Mouse (Mus musculus) hindbrain, embryonic 13.5 days (tissue): ENCODE data around the gene St6galnac4. TPM values are rescaled to one million over a fixed set of nuclear protein-coding genes. Genes with fewer than 3 reads are reported as not detected.

ENCODE experiments used
- ATAC-seq: fragments of 200-750 bp; cut with Nextera tagmentation; 2 replicates; pipeline ENCODE4 v1.8.0; 2017; ENCODE audit warnings: moderate TSS enrichment; ENCODE audit not compliant: low FRiP score
- H3K27ac ChIP-seq: fragments of 300-500 bp; sonication (generic); 2 replicates; pipeline ENCODE4 v1.5.1; 2015; ENCODE audit warnings: inconsistent platforms, mild to moderate bottlenecking, moderate library complexity
- H3K27me3 ChIP-seq: fragments of 300-500 bp; sonication (generic); 2 replicates; pipeline ENCODE4 v1.6.1; 2015; ENCODE audit warnings: mild to moderate bottlenecking, inconsistent platforms
- H3K36me3 ChIP-seq: fragments of 300-500 bp; sonication (generic); 2 replicates; pipeline ENCODE4 v1.6.1; 2015; ENCODE audit warnings: mild to moderate bottlenecking, inconsistent platforms
- H3K4me1 ChIP-seq: fragments of 300-500 bp; sonication (generic); replicated peaks from 2 replicates; pipeline ENCODE4 v1.6.1; 2015; ENCODE audit warnings: inconsistent platforms
- H3K4me2 ChIP-seq: fragments of 300-500 bp; sonication (generic); 2 replicates; pipeline ENCODE4 v1.6.1; 2015; ENCODE audit warnings: inconsistent platforms, mild to moderate bottlenecking, moderate library complexity
- H3K4me3 ChIP-seq: fragments of 300-500 bp; sonication (generic); 2 replicates; pipeline ENCODE4 v1.5.1; 2015; ENCODE audit warnings: mild to moderate bottlenecking, inconsistent platforms
- H3K9ac ChIP-seq: fragments of 300-500 bp; sonication (generic); 2 replicates; pipeline ENCODE4 v1.6.1; 2015; ENCODE audit warnings: mild to moderate bottlenecking, inconsistent platforms
- H3K9me3 ChIP-seq: fragments of 300-500 bp; sonication (generic); 2 replicates; pipeline ENCODE4 v1.6.1; 2016; ENCODE audit warnings: inconsistent platforms
- WGBS: fragments of 180-500 bp; shearing (Covaris S2); methylation state at CpG from one replicate; pipeline ENCODE4 v1.1.7; 2015; 5-methylcytosine and 5-hydroxymethylcytosine counted together
- polyA plus RNA-seq: library from polyadenylated mRNA; unstranded; fragments of >200 nt; fragmentation: Nextera tagmentation; extraction: Ambion mirVana; gene quantifications from 2 replicates; pipeline ENCODE4 v1.2.1, GENCODE M21; 2015

The St6galnac4 gene
- polyA plus RNA-seq, 1 experiment from 2014 or later, result 22.8 TPM

DNA sequence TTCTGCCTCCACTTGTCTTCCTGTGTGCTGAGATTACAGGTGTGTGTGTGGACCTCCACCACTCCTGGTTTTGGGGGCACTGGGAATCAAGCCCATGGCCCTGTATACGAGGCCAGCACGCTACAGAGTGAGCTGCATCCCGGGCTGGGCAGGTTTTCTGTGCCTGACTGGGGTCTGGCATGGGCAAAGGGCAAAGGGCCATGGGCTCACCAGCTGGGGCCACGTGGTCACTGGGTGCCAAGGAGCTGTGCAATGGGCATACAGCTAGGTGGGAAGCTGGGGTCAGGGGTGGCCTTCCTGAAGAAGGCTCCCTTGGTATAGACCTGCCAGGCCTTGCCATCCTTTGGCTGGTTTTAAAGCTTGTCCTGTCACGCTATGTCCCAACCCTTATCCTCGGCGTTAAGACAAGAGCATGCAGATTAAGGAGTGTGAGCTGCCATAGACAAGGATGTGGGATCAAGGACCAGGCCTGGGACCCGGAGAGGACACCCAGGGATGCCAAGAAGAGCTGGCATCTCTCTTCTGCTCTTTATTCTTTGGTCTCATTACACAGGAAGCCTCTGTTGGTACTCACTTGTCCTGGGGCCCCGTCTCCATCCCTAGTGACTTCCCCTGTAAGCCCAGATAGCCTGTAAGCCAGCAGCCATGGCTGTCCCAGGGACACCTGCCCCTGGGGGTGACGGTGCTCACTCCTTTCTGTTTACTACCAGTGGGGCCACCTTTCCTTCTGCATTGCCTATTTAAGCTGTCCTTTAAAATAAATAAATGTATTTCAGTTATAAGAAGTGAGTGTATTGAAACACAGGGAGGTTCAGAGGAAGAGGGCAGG is 47.6 kb downstream of the St6galnac4 start:
- Histone ChIP-seq H3K4me3 (no peak overlapping the region), H3K9me3 (no peaks in the 10 kb centered on the region), H3K36me3 (peaks cover 18% of the 10 kb centered on the region), H3K27me3 (no peaks in the 10 kb centered on the region), H3K27ac (peak overlapping the region; percentile 35; the same call in 1 of the 2 replicates), H3K4me1 (peaks cover 33% of the 10 kb centered on the region), H3K9ac (peak overlapping the region; percentile 14; the same call in 1 of the 2 replicates), H3K4me2 (no peak overlapping the region)
- no peak for ATAC-seq
- 86% methylated on average over 10 of the region's 10 CpGs for WGBS

DNA sequence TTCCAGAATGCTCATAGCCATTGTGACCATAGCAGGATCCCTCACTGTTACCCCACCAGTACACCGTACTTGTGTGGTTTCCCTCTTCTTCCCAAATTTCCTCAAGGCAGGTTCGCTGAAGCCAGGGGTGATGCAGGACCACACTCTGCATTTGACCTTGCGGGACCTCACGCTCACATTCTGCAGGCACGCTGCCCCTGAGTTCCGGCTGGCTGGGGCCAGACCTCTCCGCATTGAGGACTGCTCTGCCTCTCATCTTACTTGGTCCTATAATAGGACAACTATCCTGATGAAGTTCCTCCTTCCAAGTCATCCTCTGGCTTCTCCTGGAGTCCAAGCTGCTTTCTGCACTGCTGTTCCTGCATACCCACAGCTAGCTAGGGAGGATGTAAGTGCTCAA is 49.7 kb downstream of the St6galnac4 start:
- no peak overlapping the region; the same call in 1 of the 2 replicates for H3K27ac ChIP-seq
- no peaks in the 10 kb centered on the region for H3K9me3 ChIP-seq
- H3K4me2 ChIP-seq, result no peak overlapping the region
- 82% methylated on average over 7 of the region's 7 CpGs for WGBS
- no peak overlapping the region for H3K4me3 ChIP-seq
- H3K36me3 ChIP-seq, result peaks cover 18% of the 10 kb centered on the region
- H3K9ac ChIP-seq, result no peak overlapping the region
- H3K27me3 ChIP-seq, result no peaks in the 10 kb centered on the region
- ATAC-seq, result no peak
- H3K4me1 ChIP-seq, result peaks cover 23% of the 10 kb centered on the region

DNA sequence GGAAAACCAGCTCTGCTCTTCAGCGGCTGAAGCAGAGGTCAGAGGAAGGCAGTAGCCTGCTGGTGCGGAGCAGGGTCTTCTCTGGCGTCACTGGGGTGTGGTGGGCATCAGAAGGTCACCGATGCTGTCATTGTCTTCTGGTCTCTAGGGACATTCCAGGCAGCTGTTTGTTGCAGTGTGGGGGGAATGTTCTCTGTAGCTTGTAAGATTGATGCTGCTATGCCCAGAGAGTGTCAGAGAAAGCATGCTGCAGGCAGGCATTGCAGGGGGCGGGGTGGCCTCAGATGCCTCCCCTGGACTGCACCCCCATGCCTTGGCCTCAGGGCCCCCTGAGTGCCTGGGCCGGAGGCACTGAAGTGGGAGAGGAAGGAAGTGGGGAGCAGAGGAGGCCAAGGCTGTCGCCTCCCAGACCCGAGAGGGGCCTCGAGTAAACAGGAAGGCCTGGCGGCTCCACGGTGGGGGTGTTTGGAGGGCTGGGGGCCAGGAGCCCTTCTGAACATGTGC is 50.9 kb downstream of the St6galnac4 start:
- WGBS, result 22% methylated on average over 11 of the region's 11 CpGs
- Histone ChIP-seq H3K36me3 (peaks cover 18% of the 10 kb centered on the region), H3K27me3 (no peaks in the 10 kb centered on the region), H3K4me2 (no peak overlapping the region), H3K4me3 (no peak overlapping the region), H3K4me1 (peaks cover 16% of the 10 kb centered on the region), H3K27ac (no peak overlapping the region), H3K9ac (no peak overlapping the region; the same call in 1 of the 2 replicates), H3K9me3 (no peaks in the 10 kb centered on the region)
- ATAC-seq, result no peak

DNA sequence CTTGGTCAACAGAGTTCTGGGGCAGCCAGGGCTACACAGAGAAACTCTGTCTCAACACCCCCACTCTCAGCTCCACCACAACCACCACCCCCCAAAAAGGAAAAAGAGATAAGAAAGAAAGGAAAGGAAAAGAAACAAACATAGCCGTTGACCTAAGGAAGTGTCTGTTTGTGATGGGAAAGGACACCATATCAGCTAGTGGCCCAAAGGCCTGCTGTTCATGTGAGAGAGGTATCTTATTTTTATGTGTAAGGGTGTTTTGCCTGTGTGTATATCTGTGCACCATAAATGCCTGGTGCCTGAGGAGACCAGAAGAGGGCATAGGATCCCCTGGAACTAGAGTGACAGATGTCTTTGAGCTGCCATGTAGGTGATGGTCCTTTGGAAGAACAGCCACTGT is 52.7 kb downstream of the St6galnac4 start:
- H3K36me3 ChIP-seq, result 0 out of 2 replicates have a peak, but pooled peaks cover 3% of the 10 kb centered on the region
- no peak overlapping the region for H3K9ac ChIP-seq
- H3K4me2 ChIP-seq, result no peak overlapping the region
- H3K27me3 ChIP-seq, result no peaks in the 10 kb centered on the region
- H3K4me3 ChIP-seq, result no peak overlapping the region
- ATAC-seq, result no peak
- H3K4me1 ChIP-seq, result peaks cover 11% of the 10 kb centered on the region
- H3K27ac ChIP-seq, result no peak overlapping the region
- H3K9me3 ChIP-seq, result no peaks in the 10 kb centered on the region
- WGBS, result 87% methylated on average over 1 of the region's 1 CpGs

DNA sequence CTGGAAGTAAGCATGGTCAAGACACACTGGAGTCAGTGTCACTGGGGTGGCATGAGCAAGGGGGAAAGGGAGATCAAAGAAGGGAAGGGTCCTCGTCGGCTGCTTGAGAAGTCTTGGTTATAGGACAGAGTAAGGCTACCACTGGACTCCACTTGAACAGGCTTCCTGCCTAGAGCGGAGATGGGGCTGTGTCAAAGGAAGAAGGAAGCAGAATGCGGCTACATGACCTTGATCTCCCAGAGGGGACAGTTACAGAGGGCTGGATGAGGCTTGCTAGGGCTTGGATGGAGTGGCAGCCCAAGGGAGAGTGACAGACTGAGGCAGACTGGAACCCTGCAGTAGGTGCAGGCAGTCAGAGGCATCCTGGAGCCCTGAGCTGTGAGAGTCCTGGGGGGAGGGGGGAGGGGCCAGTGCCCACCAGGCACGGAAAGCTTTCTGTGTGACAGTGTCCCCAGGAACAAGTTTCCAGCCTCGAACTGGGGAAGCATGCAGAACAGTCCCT is 53.7 kb downstream of the St6galnac4 start:
- no peaks in the 10 kb centered on the region for H3K27me3 ChIP-seq
- H3K4me1 ChIP-seq, result peaks cover 8% of the 10 kb centered on the region
- no peak overlapping the region for H3K27ac ChIP-seq
- no peak overlapping the region for H3K4me2 ChIP-seq
- H3K9ac ChIP-seq, result peak overlapping the region; percentile 29; the same call in 1 of the 2 replicates
- H3K36me3 ChIP-seq, result no peaks in the 10 kb centered on the region
- no peak overlapping the region for H3K4me3 ChIP-seq
- no peak for ATAC-seq
- no peaks in the 10 kb centered on the region for H3K9me3 ChIP-seq
- WGBS, result 66% methylated on average over 6 of the region's 6 CpGs

DNA sequence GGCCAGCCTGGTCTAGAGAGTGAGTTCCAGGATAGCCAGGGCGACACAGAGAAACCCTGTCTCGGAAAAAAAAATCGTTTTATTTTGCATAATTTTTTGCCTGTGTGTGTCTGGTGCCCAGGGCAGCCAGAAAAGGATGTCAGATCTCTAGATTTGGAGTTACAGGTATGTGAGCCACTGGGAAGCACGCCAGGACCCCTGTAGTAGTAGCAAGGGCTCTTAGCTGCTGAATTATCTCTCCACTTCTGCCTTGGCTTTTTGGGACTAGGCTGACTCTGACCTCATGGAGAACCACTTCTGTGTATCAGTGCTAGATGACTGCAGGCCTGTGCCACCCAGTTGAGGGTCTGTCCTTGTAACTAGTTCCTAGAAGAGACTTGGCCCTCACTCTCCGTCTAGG is 54.9 kb downstream of the St6galnac4 start:
- no peak for ATAC-seq
- Histone ChIP-seq H3K4me3 (no peak overlapping the region), H3K9me3 (no peaks in the 10 kb centered on the region), H3K36me3 (no peaks in the 10 kb centered on the region), H3K4me1 (peaks cover 19% of the 10 kb centered on the region), H3K9ac (no peak overlapping the region), H3K4me2 (no peak overlapping the region), H3K27ac (no peak overlapping the region), H3K27me3 (no peaks in the 10 kb centered on the region)
- WGBS, result 87% methylated on average over 5 of the region's 5 CpGs

DNA sequence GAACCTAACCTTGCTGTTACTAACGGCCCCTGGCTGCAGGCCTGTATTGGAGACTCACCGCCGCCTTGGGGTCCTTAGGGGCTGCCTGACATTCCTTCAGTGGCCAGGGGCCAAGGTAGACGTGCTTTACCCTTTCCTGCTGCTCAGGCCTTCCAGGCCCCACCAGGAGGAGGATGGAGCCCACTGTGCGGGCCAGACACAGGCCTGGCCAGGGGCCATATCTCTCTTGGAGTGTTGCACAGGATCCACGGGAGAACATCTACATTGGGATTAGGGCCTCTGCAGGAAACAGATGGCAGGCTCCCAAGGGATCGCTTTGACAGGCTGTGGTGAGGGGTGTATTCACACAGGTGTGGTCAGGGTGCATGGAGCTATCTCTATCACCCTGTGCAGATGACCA is 55.9 kb downstream of the St6galnac4 start:
- no peak for ATAC-seq
- no peak overlapping the region for H3K4me3 ChIP-seq
- no peak overlapping the region for H3K4me2 ChIP-seq
- no peak overlapping the region for H3K9ac ChIP-seq
- no peak overlapping the region for H3K27ac ChIP-seq
- H3K36me3 ChIP-seq, result no peaks in the 10 kb centered on the region
- no peaks in the 10 kb centered on the region for H3K27me3 ChIP-seq
- H3K4me1 ChIP-seq, result peaks cover 16% of the 10 kb centered on the region
- 71% methylated on average over 7 of the region's 7 CpGs for WGBS
- H3K9me3 ChIP-seq, result no peaks in the 10 kb centered on the region

DNA sequence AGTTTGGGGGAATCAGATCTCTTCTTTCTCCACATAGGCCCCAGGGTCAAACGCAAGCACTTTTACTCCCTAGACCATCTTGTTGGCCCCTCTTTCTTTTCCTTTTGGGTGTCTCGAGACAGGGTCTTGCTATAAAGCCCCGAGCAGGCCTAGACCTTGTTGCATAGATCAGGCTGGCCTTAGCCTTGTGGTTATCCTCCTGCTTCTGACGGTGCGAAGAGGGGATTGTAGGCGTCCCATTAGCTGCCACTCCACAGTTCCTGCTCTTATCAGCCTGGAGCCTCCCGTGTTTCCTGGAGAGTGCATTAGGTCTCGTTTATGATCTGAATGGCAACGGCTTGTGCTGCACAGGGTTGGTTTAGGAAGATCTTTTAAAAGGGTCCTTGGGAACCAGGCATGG is 57.2 kb downstream of the St6galnac4 start:
- Histone ChIP-seq H3K9me3 (no peaks in the 10 kb centered on the region), H3K27me3 (no peaks in the 10 kb centered on the region), H3K4me2 (no peak overlapping the region), H3K27ac (no peak overlapping the region), H3K4me1 (peaks cover 13% of the 10 kb centered on the region), H3K36me3 (no peaks in the 10 kb centered on the region), H3K4me3 (no peak overlapping the region), H3K9ac (no peak overlapping the region)
- 87% methylated on average over 9 of the region's 9 CpGs for WGBS
- ATAC-seq, result no peak

DNA sequence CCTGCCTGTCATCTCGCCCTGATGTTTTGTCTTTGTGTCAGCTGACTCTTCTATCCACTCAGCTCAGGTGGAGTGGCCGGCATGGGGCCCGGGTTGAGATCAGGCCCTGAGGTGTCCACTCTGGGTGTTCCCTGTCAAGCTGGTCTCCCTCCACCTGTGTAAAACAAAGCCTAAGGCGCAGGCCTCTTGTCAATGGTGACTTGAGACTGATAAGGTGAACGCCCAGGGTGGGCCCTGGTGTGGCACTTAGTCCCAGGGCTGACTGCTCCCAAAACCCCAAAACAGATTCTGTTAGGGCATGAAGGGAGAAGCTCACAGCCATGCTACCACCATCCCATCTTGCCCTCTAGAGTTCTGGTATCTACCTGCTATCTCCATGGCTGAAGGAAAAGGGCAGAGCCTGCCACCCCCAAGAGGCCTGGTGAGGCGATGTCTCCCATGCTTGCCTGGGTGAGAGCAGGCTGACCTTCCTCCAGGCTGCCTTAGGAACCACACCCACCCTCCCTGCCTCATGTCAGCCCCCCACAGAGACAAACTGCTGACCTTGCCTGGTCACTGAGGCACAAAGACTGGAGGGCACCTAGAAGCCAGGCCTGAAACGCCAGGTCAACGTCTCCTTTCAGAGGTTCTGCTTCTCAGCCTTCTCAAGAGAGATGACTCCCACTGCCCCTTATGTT is 58.0 kb downstream of the St6galnac4 start:
- ATAC-seq, result no peak
- H3K27ac ChIP-seq, result no peak overlapping the region
- H3K36me3 ChIP-seq, result no peaks in the 10 kb centered on the region
- H3K9me3 ChIP-seq, result no peaks in the 10 kb centered on the region
- no peak overlapping the region for H3K4me2 ChIP-seq
- no peak overlapping the region for H3K9ac ChIP-seq
- H3K4me1 ChIP-seq, result peaks cover 13% of the 10 kb centered on the region
- 85% methylated on average over 8 of the region's 8 CpGs for WGBS
- no peak overlapping the region for H3K4me3 ChIP-seq
- H3K27me3 ChIP-seq, result no peaks in the 10 kb centered on the region

DNA sequence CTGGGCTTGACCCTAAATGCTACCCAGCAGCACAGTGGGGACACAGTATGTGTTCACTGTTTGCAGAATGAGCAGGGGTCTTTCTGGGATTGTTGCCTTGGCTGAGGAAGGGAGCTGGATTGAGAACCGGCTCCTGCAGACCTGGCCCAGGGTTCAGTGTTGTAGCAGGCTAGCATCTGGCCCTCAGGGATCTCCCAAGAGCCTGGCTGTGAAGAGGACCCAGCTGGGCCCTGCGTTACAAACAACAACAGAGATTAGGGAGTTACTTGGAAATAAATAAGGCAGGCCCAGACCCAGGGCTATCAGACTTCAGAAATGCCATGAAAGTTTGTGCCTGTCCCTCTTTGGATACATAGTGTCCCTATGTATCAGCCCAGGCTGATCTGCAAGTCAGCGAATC is 58.8 kb downstream of the St6galnac4 start:
- Histone ChIP-seq H3K9ac (no peak overlapping the region), H3K9me3 (no peaks in the 10 kb centered on the region), H3K27me3 (no peaks in the 10 kb centered on the region), H3K36me3 (no peaks in the 10 kb centered on the region), H3K4me2 (no peak overlapping the region), H3K27ac (0 out of 2 replicates have a peak overlapping the region, but pooled peaks have one; percentile 23), H3K4me3 (no peak overlapping the region), H3K4me1 (peaks cover 13% of the 10 kb centered on the region)
- ATAC-seq, result no peak
- 59% methylated on average over 3 of the region's 3 CpGs for WGBS

DNA sequence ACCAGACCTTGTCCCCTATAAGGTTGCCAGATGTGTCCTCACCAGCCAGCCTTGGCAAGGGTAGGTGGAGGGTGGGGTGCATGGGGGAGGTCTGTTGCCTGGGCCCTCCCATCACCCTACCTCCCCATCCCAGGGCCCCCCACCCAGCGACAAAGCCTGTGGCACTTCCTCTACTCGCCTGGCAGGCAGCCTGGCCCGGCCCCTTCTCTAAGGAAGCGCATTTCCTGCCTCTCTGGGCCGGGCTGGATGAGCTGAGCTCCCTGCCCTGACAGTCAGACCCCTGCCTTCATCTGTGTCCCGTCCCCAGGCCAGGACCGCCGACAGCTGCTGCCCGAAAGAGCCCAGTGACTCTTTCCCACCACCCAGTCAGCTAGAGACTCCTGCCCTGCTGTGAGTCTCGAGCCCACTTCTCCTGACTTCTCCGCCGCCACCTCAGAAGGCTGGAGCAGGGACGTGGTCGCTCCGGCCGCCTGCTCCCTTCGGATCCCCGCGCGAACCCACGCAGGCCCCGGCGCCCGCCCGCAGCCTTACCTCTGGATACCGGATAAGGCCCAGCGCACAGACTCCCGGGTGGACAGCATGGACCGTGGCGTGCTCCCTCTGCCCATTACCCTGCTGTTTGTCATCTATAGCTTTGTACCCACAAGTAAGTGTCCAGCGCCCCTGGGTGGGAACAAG is 59.6 kb downstream of the St6galnac4 start, which contains the start of gene Eng:
Gene Eng, plus strand, starts transcription at position 217 of the 678 bp plus-strand sequence.
- H3K27me3 ChIP-seq, result no peaks in the 10 kb centered on the region
- H3K4me2 ChIP-seq, result peak within 1 kb of the TSS; percentile 19; the same call in 1 of the 2 replicates
- peak within 1 kb of the TSS; percentile 18 for H3K4me3 ChIP-seq
- peak within 1 kb of the TSS; percentile 35 for H3K9ac ChIP-seq
- H3K4me1 ChIP-seq, result peaks cover 13% of the 10 kb centered on the region
- H3K9me3 ChIP-seq, result no peaks in the 10 kb centered on the region
- 55% methylated on average over 29 of the region's 31 CpGs for WGBS
- ATAC-seq, result no peak
- peak within 1 kb of the TSS; percentile 23; the same call in 1 of the 2 replicates for H3K27ac ChIP-seq
- no peaks in the 10 kb centered on the region for H3K36me3 ChIP-seq

DNA sequence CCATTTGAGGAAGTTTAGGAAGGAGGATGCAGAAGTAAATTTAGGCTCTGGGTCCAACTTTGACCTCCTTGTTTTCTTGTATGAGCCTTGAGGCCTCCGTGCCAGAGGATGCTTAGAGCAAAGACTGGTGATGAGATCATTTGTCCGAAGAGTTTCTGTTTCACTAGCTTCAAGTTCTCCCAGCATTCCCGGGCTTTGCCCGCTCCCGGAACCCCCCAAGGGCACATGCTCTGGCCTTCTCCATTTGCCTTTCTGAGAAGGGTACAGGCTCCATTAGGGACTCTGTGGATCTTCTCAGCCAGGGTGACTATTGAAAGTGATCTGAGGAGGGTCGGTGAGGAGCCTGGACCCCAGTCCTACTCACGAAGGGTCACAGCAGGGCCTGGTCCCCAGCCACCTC is 60.5 kb downstream of the St6galnac4 start:
- peaks cover 13% of the 10 kb centered on the region for H3K4me1 ChIP-seq
- 88% methylated on average over 7 of the region's 7 CpGs for WGBS
- H3K9ac ChIP-seq, result peak overlapping the region; percentile 35; the same call in 1 of the 2 replicates
- no peak for ATAC-seq
- H3K27ac ChIP-seq, result no peak overlapping the region
- no peaks in the 10 kb centered on the region for H3K27me3 ChIP-seq
- no peaks in the 10 kb centered on the region for H3K9me3 ChIP-seq
- peak overlapping the region; percentile 18 for H3K4me3 ChIP-seq
- H3K36me3 ChIP-seq, result no peaks in the 10 kb centered on the region
- H3K4me2 ChIP-seq, result peak overlapping the region; percentile 19; the same call in 1 of the 2 replicates
